Mouse (Mus musculus) stomach, postnatal 0 days (tissue): ENCODE data around the gene Col4a6. TPM values are rescaled to one million over a fixed set of nuclear protein-coding genes. Genes with fewer than 3 reads are reported as not detected.

Source experiments
- ATAC-seq: fragments of 200-750 bp; cut with Nextera tagmentation; 2 replicates; pipeline ENCODE4 v1.8.0; 2017; ENCODE audit not compliant: low FRiP score, low TSS enrichment
- DNase-seq: peaks from one replicate; pipeline ENCODE4 v3.0.0-alpha.2; 2016; ENCODE audit warnings: low spot score
- H3K27ac ChIP-seq: fragments of 300-500 bp; sonication (generic); replicated peaks from 2 replicates; pipeline ENCODE4 v1.5.1; 2014; ENCODE audit warnings: mild to moderate bottlenecking, control low read depth
- H3K27me3 ChIP-seq: fragments of 300-500 bp; sonication (generic); 2 replicates; pipeline ENCODE4 v1.6.1; 2014; ENCODE audit warnings: low read length; ENCODE audit not compliant: control insufficient read depth, insufficient read depth
- H3K36me3 ChIP-seq: fragments of 300-500 bp; sonication (generic); 2 replicates; pipeline ENCODE4 v1.6.1; 2014; ENCODE audit warnings: low read length, mixed read lengths; ENCODE audit not compliant: control insufficient read depth, insufficient read depth
- H3K4me1 ChIP-seq: fragments of 300-500 bp; sonication (generic); replicated peaks from 2 replicates; pipeline ENCODE4 v1.6.1; 2014; ENCODE audit warnings: antibody characterized with exemption; ENCODE audit not compliant: control insufficient read depth, insufficient read depth
- H3K4me2 ChIP-seq: fragments of 300-500 bp; sonication (generic); replicated peaks from 2 replicates; pipeline ENCODE4 v1.6.1; 2014; ENCODE audit warnings: low read depth, mild to moderate bottlenecking, control low read depth, moderate library complexity
- H3K4me3 ChIP-seq: fragments of 300-500 bp; sonication (generic); 2 replicates; pipeline ENCODE4 v1.5.1; 2014; ENCODE audit warnings: low read depth, low read length, control low read depth
- H3K9ac ChIP-seq: fragments of 300-500 bp; sonication (generic); 2 replicates; pipeline ENCODE4 v1.6.1; 2014; ENCODE audit warnings: mild to moderate bottlenecking, low read length, control low read depth, mixed read lengths
- H3K9me3 ChIP-seq: fragments of 300-500 bp; sonication (generic); 2 replicates; pipeline ENCODE4 v1.6.1; 2016; ENCODE audit warnings: low read length; ENCODE audit not compliant: control insufficient read depth
- CTCF ChIP-seq: IDR thresholded peaks from 2 replicates; pipeline ENCODE4 v1.5.1; 2016; ENCODE audit warnings: antibody characterized with exemption, low read depth, mild to moderate bottlenecking, moderate library complexity
- EP300 ChIP-seq: optimal IDR thresholded peaks from 2 replicates; pipeline ENCODE3; 2016; ENCODE audit warnings: antibody characterized with exemption
- WGBS: fragments of 180-500 bp; shearing (Covaris S2); extraction: QIAGEN DNeasy Blood & Tissue Kit; methylation state at CpG from one replicate; pipeline ENCODE4 v1.1.7; 2014; 5-methylcytosine and 5-hydroxymethylcytosine counted together
- polyA plus RNA-seq: library from polyadenylated mRNA; unstranded; fragments of >200 nt; fragmentation: Nextera tagmentation; extraction: Ambion mirVana; gene quantifications from 2 replicates; pipeline ENCODE4 v1.2.1, GENCODE M21; 2015

Gene Col4a6
- polyA plus RNA-seq, 1 experiment from 2014 or later = 5.9 TPM

DNA sequence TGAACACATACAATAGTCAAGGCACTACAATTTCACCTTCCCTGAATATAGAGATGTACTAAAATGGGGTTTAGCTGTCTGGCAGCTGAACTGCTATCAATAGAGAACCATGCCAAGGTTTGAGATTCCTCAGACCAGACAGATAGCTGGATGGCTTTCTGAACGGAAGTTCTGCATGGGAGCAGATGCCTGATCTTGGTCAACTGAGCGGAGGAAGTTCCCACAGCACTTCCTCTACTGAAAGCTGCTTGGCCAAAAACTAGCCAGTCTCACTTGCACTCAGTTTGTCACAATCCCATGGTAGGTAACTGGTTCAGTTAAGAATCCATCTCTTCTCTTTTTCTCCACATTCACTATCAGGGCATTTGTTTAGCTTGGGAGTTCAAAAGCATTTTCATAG is 245.7 kb downstream of the Col4a6 start:
- Histone ChIP-seq H3K9ac (no peak overlapping the region), H3K4me2 (no peak overlapping the region), H3K27me3 (no peaks in the 10 kb centered on the region), H3K9me3 (no peaks in the 10 kb centered on the region), H3K27ac (no peak overlapping the region), H3K4me3 (no peak overlapping the region), H3K36me3 (no peaks in the 10 kb centered on the region), H3K4me1 (no peaks in the 10 kb centered on the region)
- no peak for ATAC-seq
- 81% methylated on average over 2 of the region's 2 CpGs for WGBS
- no peak for TF ChIP-seq EP300
- TF ChIP-seq CTCF = no peak
- no peak for DNase-seq

DNA sequence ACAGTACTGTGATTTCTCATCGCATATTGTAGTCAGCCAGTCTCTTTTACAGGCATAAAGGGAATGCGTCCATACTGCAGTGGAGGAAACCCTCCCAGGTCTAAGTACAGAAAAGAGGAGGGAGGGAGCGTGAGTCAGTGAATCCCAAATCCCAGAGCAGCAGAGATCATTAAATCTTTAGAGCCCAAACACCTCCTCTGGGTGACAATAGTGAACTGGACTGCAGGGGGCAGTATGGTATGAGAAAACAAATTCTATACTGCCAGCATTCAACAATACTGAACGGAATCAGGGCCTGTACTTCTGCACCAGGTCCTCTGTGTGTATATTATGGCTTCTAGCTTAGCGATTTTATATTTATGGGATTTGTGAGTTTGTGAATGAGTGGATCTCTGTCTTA is 261.1 kb downstream of the Col4a6 start:
- H3K36me3 ChIP-seq = no peaks in the 10 kb centered on the region
- no peaks in the 10 kb centered on the region for H3K4me1 ChIP-seq
- 41% methylated on average over 5 of the region's 5 CpGs for WGBS
- H3K9ac ChIP-seq = no peak overlapping the region
- ATAC-seq = peak; percentile 40; the same call in 1 of the 2 replicates
- peak; percentile 26 for DNase-seq
- no peak overlapping the region for H3K4me3 ChIP-seq
- H3K9me3 ChIP-seq = no peaks in the 10 kb centered on the region
- no peak overlapping the region for H3K4me2 ChIP-seq
- TF ChIP-seq CTCF = peak; percentile 73
- TF ChIP-seq EP300 = no peak
- no peaks in the 10 kb centered on the region for H3K27me3 ChIP-seq
- no peak overlapping the region for H3K27ac ChIP-seq

DNA sequence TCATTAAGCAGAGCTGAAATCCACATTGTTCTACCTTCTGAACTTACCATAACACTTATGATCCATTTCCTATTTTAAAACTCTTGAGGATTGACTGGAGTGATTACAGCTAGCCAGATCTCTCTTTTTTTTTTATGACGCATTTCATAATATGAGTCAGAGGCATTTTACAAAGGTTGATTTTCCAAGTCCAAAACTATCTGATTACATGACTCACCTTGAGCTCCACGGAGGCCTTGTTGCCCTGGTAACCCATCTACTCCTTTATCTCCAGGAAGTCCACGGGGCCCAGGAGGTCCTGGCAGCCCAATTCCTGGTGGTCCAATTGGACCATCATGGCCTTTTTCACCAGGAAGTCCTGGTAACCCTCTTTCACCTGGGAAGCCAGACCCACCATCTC is 274.9 kb downstream of the Col4a6 start:
- H3K4me3 ChIP-seq = no peak overlapping the region
- H3K9ac ChIP-seq = no peak overlapping the region
- H3K27ac ChIP-seq = no peak overlapping the region
- H3K4me2 ChIP-seq = no peak overlapping the region
- ATAC-seq (no peak), DNase-seq (no peak)
- H3K36me3 ChIP-seq = no peaks in the 10 kb centered on the region
- H3K9me3 ChIP-seq = no peaks in the 10 kb centered on the region
- no peaks in the 10 kb centered on the region for H3K27me3 ChIP-seq
- 41% methylated on average over 3 of the region's 3 CpGs for WGBS
- TF ChIP-seq EP300 (no peak), CTCF (no peak)
- no peaks in the 10 kb centered on the region for H3K4me1 ChIP-seq

DNA sequence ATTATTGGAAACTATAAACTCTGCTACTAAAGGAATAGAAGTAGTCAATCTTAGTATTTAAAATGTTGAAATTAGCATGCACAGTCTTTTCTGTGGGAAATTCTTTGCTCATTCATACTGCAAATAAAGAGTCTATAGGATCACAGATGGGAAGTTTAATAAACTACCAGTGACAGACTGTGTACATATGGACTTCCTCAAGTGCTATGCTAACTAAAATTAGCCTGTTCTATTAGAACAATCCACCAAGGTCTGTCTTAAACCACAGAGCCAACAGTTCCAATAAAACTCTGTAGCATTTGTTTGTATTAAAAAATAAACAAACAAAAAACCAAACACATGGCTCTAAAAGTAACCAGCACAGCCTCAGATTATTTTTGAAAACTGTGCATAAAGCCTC is 278.8 kb downstream of the Col4a6 start:
- DNase-seq = no peak
- no peaks in the 10 kb centered on the region for H3K27me3 ChIP-seq
- no peak for ATAC-seq

GRCm38 (mm10) chrX:141175353-141175752 is 298.5 kb downstream of the Col4a6 start:
- peak; percentile 72 for TF ChIP-seq CTCF
- TF ChIP-seq EP300 = no peak
- Histone ChIP-seq H3K27ac (no peak overlapping the region), H3K27me3 (no peaks in the 10 kb centered on the region), H3K9me3 (no peaks in the 10 kb centered on the region), H3K4me2 (no peak overlapping the region), H3K4me1 (no peaks in the 10 kb centered on the region), H3K9ac (no peak overlapping the region), H3K4me3 (no peak overlapping the region), H3K36me3 (no peaks in the 10 kb centered on the region)
- peak; percentile 25 for DNase-seq
- no peak for ATAC-seq
- WGBS = 36% methylated on average over 7 of the region's 7 CpGs

More for the DNA sequence above, 278.8 kb downstream of the Col4a6 start:
- no peak overlapping the region for H3K4me2 ChIP-seq
- H3K9ac ChIP-seq = no peak overlapping the region
- H3K9me3 ChIP-seq = no peaks in the 10 kb centered on the region
- no peaks in the 10 kb centered on the region for H3K36me3 ChIP-seq
- no peak overlapping the region for H3K4me3 ChIP-seq
- H3K27ac ChIP-seq = no peak overlapping the region
- no peaks in the 10 kb centered on the region for H3K4me1 ChIP-seq
- TF ChIP-seq CTCF = no peak
- no peak for TF ChIP-seq EP300

GRCm38 (mm10) chrX:141165067-141165466 is 308.8 kb downstream of the Col4a6 start:
- H3K4me3 ChIP-seq = no peak overlapping the region
- TF ChIP-seq EP300 (no peak), CTCF (no peak)
- no peaks in the 10 kb centered on the region for H3K9me3 ChIP-seq
- DNase-seq (no peak), ATAC-seq (no peak)
- no peaks in the 10 kb centered on the region for H3K4me1 ChIP-seq
- H3K9ac ChIP-seq = no peak overlapping the region
- H3K27me3 ChIP-seq = no peaks in the 10 kb centered on the region
- no peak overlapping the region for H3K27ac ChIP-seq
- no peaks in the 10 kb centered on the region for H3K36me3 ChIP-seq
- no peak overlapping the region for H3K4me2 ChIP-seq
- 72% methylated on average over 4 of the region's 4 CpGs for WGBS
